Mouse (Mus musculus) hematopoietic stem cell, adult 5-6 weeks (primary cell): Measurements from ENCODE around the gene Bnc2. TPM values are rescaled to one million over a fixed set of nuclear protein-coding genes. Genes with fewer than 3 reads are reported as not detected.

Experiments used
- total RNA-seq: library from RNA; stranded (forward); fragments of 172-1452, 232-1000 nt; gene quantifications from 2 replicates; pipeline ENCODE4 v1.2.3, GENCODE M21; 2017

Gene Bnc2
- total RNA-seq, 1 experiment from 2014 or later: not detected

Other genes starting within 250 kb of the Bnc2 start
- gene Cntln, start 209.0 kb upstream of the Bnc2 start, total RNA-seq: 67.9 and 75.9 TPM in 2 replicates